Comparison of ENCODE assay signal across 12 mouse cellular contexts in genomic region chr6:125410995-125411547, GRCm38 (mm10). TPM values are rescaled to one million over a fixed set of nuclear protein-coding genes. Genes with fewer than 3 reads are reported as not detected.
A peak's percentile ranks its signal among the peaks of the same experiment; 100 is the strongest.
DNase-seq lines count a peak whose midpoint lies in the region; ATAC-seq and TF ChIP-seq lines count a peak whose summit lies in the region.
"Had no signal": no experiment of that assay in that cellular context is flagged by ENCODE, and none has a peak within 500 bp of the region (broad histone marks: within the 10 kb centered on the region; RNA-seq: fewer than 3 reads in every experiment).

No protein-coding gene starts in this region.

- ATAC-seq in megakaryocyte, adult 5-6 weeks (ENCODE audit: poor library complexity, severe bottlenecking), result peak; percentile 96
- no peak for ATAC-seq in heart, embryonic 12.5 days (ENCODE audit: insufficient number of reproducible peaks, low FRiP score)
- ATAC-seq: CD4-positive, CD25-positive, alpha-beta regulatory T cell, adult 4 months had no signal

- peak overlapping the region; percentile 68 for H3K4me3 ChIP-seq in E14TG2a.4 (replicated peaks; ENCODE audit: low read length)
- H3K4me3 ChIP-seq in heart, embryonic 12.5 days, result no peak overlapping the region
- H3K4me3 ChIP-seq: embryonic facial prominence, embryonic 15.5 days; heart, embryonic 13.5 days had no signal

- TF ChIP-seq CTCF in E14TG2a.4 (conservative IDR thresholded peaks at IDR 0.05; ENCODE audit: low read length), result no peak

- H3K36me3 ChIP-seq in E14TG2a.4 (ENCODE audit: insufficient read depth, low read length), result no peaks in the 10 kb centered on the region
- no peaks in the 10 kb centered on the region for H3K36me3 ChIP-seq in heart, embryonic 12.5 days
- H3K36me3 ChIP-seq: embryonic facial prominence, embryonic 15.5 days; heart, embryonic 13.5 days had no signal

- H3K4me1 ChIP-seq in E14TG2a.4 (replicated peaks; ENCODE audit: low read depth, low read length), result peaks cover 71% of the 10 kb centered on the region
- no peaks in the 10 kb centered on the region for H3K4me1 ChIP-seq in heart, embryonic 12.5 days (replicated peaks)
- H3K4me1 ChIP-seq: heart, embryonic 13.5 days had no signal

- H3K9ac ChIP-seq in heart, embryonic 12.5 days, result no peak overlapping the region
- H3K9ac ChIP-seq: embryonic facial prominence, embryonic 15.5 days; heart, embryonic 13.5 days had no signal

- no peak overlapping the region for H3K4me2 ChIP-seq in heart, embryonic 12.5 days
- H3K4me2 ChIP-seq: embryonic facial prominence, embryonic 15.5 days; heart, embryonic 13.5 days had no signal

- no peaks in the 10 kb centered on the region for H3K27me3 ChIP-seq in E14TG2a.4 (ENCODE audit: insufficient read depth, low read length)
- H3K27me3 ChIP-seq in heart, embryonic 12.5 days (replicated peaks), result 0 out of 2 replicates have a peak, but pooled peaks cover 3% of the 10 kb centered on the region
- H3K27me3 ChIP-seq: embryonic facial prominence, embryonic 15.5 days; heart, embryonic 13.5 days had no signal

- H3K9me3 ChIP-seq in E14TG2a.4 (ENCODE audit: low read length), result peaks cover 23% of the 10 kb centered on the region
- H3K9me3 ChIP-seq in heart, embryonic 12.5 days (replicated peaks), result 0 out of 2 replicates have a peak, but pooled peaks cover 5% of the 10 kb centered on the region
- H3K9me3 ChIP-seq: embryonic facial prominence, embryonic 15.5 days; heart, embryonic 13.5 days had no signal

- peak; percentile 4 for DNase-seq in embryo, embryonic 10 days (ENCODE audit: low spot score)
- DNase-seq in embryo, embryonic 9.5 days (ENCODE audit: extremely low spot score), result no peak
- DNase-seq in induced T-regulatory cell, adult 2 months (ENCODE audit: low read depth), result peak; percentile 37
- no peak for DNase-seq in layer of hippocampus, adult 18-20 months (ENCODE audit: low spot score in 2 of 2)
- no peak for DNase-seq in cerebellum, postnatal 10 days
- DNase-seq: kidney, adult 11 months had no signal

- H3K27ac ChIP-seq in heart, embryonic 12.5 days (ENCODE audit: poor library complexity, severe bottlenecking), result no peak overlapping the region
- H3K27ac ChIP-seq: embryonic facial prominence, embryonic 15.5 days; heart, embryonic 13.5 days had no signal

- 45% methylated on average over 8 of the region's 8 CpGs for WGBS in heart, embryonic 12.5 days

RNA-seq across cellular contexts. Expression of gene Plekhg6, which starts 30.5 kb away (rescaled TPM):
- total RNA-seq in megakaryocyte, adult 5-6 weeks (2015), result not detected in 2 replicates
- not detected in 2 replicates for total RNA-seq in megakaryocyte, adult 5-6 weeks (2017)
- total RNA-seq in layer of hippocampus, adult 18-20 months (2021), result under 1 TPM; 0.13 to 0.17 TPM
- not detected in 2 replicates for polyA plus RNA-seq in heart, embryonic 12.5 days (2016; fragmentation: Nextera tagmentation; extraction: Ambion mirVana)

Comparison
In these comparisons a context has a peak if more than half of its experiments do, and no peak if none do; other contexts are left out.
1. DNase-seq: peak in embryo, embryonic 10 days (single experiment) and induced T-regulatory cell, adult 2 months (single experiment); none in embryo, embryonic 9.5 days (single experiment), layer of hippocampus, adult 18-20 months (0 of 2) and cerebellum, postnatal 10 days (0 of 2).